Mouse (Mus musculus): ENCODE data around the gene Atp11a.

DNA sequence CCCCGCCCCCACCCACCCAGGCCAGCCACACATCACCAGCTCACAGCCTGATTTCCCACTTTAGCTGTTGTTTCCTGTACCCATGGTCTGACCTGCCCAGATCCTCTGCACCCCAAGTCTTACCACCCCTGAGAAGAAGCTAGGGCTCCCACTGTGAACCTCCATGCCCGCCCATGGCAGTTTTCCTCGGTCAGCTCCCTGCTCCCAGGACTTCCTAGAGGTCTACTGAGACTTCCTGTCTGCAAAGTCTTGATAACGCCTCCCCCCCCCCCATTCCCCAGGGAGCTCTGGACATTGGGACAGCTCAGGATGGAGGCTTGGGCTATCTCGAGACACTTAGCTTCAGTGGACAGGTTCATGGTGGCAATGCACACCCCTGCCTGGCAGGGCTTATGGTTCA lies 148.3 kb downstream of the Atp11a start:
- no peak for TF ChIP-seq GATA1 (IDR thresholded peaks at IDR 0.05; ENCODE audit: low read length)
- TF ChIP-seq TAL1 (IDR thresholded peaks at IDR 0.05; ENCODE audit: low read length) = no peak

Data from erythroblast, embryonic 14.5 days (primary cell).